Mouse (Mus musculus) kidney, adult 18-20 months (tissue): ENCODE measurements at regions not wholly inside any gene's neighbourhood (a gene's known extent, or its start where the extent isn't known, plus 50 kb on each side); places are given as distances from the start of the nearest gene placed in this dataset.

ENCODE experiments used
- DNase-seq: peaks from one replicate; pipeline ENCODE4 v3.0.0; 2021

DNA sequence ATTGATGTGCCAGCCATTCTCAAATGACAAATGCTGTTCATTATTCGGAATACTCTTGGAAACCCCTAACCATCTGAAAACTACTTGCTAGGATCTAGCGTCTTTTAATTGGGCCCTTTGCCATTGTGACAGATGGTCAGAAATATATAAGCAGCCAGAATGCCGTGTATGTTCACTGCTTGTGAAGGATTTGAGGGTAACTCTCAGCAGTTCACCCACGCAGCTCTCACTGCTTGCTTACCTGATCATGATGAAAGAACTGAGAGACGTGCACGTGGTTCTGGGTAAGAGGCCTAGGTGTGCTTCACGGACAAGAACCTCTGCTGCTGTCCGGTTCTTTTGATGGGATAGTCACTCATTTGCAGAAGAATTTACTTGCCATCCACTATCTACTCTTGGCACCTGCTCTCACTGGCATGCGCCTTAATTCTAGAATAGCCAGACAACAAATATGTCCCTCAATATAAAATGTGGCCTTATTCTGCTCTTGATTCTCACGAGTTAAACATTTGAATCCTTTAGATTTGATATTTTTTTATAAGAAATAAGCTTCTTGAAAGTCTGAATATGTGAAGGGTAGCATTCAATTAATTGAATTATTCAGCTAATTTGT is 328.1 kb downstream of the Ptprc start:
- DNase-seq: no peak

DNA sequence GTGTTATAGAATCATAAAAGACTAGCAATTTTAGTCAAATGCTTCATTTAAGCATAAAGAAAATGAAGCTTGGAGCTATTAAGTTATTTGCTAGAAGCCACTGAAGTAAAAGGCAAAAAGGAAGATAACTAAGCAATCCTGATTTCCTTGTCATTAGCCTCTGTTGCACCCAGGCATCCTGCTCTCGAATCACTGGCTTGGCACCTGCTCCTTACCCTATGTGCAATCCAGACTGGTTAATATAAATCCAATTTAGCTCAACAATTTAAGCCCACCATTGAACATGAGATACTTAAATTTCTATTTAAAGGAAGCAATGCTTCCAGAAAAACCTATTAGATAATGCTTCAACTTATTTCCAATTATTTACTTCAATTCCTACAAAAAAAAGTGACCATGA is 328.7 kb downstream of the Ptprc start:
- DNase-seq: no peak

DNA sequence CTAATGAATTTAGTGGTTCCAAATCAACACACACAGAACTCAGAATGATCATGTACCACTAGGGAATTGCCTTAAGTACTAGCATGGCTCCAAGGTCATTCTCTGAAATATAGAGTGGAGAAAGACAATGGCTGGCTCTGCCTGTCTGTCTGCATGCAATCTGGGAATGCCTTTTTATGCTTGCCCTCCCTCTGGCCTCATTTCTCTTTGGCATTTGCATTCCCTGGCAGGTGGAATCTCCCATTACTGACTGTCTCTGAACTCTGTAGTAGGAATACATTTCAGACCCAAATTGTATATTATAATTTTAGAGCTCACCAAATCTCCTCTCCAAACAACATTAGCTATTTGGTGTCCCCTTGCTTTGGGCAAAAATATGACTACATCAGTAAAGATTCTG is 335.0 kb downstream of the Ptprc start:
- DNase-seq: no peak

DNA sequence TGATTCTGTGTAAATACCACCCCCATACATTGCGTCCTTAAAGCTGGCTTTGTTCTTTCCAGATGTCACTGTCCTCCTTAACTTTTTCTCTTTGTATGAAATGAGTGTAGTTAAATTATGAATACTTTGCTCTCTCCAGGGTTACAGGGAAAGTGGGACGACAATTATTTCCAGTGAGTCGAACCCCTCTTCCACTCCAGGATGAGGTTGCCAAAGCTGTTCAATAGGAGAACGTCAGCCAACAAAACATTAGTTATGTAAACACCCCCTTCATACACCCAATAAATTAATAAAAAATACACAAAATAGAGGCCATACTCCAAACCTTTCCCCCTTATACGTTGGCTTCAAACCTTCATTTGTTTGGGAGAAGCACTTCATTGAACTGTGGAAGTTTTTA is 335.8 kb downstream of the Ptprc start:
- no peak for DNase-seq

DNA sequence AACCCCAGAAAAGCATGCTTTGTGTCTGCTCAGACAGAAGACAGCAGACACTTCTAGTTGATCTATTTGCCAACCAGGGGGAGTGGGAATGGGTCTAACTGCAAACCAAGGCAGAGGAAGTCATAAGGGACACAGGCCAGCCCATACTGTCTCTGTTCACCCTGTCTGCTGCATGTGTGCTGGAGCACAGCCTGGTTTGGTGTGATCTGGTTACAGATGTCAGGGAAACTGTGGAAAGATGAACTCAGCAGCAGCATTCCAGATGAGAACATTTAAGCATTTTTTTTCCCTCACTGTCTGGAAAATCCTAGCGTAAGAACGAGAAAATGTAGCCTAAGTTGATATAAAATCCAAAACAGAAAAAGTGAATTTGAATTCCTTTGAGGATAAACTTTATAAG is 336.2 kb downstream of the Ptprc start:
- DNase-seq: no peak

DNA sequence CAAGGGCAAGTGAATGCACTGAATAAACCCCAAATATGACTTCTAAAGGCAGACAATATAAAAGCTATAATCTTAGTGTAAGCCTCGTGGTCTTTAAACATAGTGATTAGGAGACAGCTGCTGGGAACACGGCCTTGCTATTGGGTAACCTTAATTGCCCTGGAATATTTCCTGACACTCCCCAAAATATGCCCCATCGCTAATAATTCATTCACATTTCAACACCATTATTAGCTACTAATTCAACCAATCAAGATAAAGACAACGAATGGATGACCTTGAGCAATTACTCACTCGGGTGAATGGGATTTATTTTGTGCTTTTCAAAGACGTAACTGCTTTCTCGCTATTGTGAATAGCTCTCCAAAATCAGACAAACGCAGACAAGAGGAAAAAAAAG is 337.2 kb downstream of the Ptprc start:
- DNase-seq: no peak

DNA sequence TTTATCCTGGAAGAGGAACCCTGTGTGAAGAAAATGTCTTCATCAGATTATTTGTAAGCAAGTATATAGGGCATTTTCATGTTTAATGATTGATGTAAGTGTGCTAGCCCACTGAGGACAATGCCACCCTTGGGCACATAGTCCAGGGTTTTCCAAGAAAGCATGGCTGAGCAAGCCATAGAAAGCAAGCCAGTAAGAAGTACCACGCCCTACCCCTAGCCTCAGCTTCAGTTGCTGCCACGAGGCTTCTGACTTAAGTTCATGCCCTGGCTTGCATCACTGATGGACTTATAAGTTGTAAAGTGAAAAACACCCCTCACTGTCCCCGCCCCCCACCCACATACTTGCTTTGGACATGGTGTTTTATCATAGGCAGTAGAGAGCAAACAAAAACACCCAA is 342.0 kb downstream of the Ptprc start:
- no peak for DNase-seq

DNA sequence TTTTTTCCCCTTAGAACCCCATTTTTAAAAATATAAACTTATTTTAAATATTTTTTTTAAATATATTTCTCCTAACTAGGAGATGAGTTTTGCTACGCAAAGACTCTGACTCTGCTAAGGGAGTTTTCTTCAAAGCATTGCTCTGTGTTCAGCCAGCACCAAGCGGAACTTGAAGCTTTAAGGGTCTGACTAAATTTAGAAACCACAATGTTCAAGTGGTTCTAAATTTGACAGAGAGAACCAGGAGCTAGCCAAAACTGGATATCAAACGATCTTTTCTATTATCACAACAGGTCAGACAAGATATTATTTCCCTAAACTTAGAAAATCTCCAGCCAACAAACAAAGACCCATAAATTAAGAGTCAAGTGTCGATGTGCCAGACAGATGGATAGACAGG is 344.2 kb downstream of the Ptprc start:
- no peak for DNase-seq

DNA sequence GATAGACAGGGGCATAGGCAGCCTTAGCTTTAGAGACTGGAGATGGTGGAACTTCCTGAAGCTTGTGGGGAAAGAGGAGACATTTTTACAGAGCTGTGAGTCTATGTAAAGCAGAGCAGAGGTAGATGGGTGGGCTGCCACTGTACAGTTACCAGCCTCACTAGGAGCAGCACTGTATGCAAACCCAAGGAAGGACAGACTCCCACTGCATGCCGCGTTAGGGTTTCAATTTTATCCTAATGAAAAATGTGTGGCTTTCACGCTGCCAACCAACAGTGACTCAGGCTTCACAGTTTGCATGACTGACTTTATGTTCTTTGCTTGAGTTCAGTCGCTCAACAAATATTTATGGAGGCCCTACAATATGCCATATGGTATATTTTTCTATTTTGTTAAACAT is 348.1 kb downstream of the Ptprc start:
- no peak for DNase-seq

DNA sequence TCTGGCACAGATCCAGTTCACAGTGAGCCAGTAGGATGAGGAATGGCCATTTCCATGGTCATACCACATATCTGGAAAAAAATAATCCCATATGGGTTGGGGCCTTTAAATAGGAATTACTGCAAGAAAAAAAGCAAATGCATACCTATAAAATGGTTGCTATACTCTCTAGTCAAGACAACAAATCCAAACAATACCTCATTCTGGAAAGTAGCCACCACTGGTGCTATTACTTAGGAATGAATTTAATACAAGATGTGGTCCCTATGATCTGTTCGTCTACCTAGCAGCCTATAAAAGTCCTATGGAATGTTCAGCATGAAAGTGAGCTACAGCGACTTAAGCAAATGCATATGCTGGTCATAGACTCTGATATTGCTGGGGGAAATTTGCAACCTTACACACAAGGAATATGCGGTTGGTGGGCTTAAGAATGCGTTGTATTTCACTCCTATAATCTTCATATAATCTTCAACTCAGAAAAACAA is 360.1 kb downstream of the Ptprc start:
- DNase-seq: no peak

DNA sequence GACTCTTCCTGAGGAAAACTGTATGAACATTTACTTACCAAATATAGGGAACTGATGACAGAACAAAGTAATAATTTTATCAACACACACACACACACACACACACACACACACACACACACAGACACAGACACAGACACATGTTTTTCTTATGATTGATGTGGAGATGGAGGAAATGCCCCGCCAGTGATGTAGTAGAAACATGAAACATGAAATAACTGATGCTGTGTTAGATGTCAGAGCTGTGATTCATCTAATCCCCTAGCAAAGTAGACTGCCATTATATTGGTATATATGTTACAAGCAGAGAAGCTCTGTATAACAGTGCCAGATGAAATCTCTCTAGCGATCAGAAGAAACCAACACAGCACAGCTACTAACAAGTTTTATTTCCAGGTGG is 361.0 kb downstream of the Ptprc start:
- DNase-seq: no peak

DNA sequence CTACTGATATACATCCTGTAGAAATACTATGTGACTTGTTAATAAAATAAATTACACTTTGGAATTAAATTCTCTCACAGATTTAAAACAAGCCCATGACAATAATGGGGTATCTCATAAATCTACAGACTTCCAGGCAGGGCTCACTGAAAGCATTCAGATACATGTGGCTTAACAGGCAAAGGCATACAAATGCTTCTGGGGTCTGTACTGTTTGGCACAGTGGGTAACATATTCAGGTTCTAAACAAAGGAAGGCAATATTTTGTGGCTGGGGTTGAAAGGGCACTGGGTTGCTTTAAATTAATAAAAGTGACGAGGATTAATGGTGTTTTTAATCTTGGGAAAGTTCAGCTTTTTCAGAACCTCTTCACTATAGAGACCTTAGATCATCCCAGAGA is 361.8 kb downstream of the Ptprc start:
- DNase-seq: no peak

DNA sequence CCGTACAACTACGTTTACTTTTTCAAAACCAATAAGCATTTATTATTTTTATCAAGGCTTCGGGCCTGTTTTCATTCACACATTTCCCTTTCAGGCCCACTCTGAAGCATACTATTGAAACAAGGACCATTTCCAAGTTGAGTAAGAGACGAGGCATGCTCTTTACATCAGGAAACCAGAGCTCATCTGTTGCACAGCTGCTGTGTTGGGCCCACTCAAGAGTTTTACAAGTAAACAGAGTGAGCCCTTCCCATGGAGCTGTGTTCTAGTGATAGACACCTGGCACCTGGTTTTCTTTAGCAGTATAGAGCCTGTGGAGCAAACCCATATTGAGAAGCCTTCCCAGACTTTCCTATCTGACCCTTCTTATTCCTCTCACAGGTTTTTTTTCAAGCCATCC is 363.5 kb downstream of the Ptprc start:
- no peak for DNase-seq

DNA sequence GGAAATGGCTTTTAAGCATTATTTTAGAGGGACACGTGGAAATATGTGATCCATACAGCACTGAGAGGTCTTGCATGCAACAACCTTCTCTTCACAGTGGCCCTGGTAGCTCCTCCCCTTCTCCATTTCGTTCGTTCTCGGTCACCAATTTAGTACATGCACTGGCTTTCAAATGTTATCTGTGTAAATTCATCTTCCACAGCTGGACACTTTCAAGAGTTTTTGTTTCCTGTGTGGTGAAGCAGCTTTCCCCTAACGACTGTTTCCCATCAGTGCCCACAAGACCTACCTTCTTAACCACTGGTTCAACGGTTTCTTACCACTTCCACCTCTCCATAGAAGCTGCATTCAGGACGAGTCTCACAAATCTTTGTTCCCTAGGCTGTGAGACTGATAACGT is 368.8 kb downstream of the Ptprc start:
- DNase-seq: no peak

DNA sequence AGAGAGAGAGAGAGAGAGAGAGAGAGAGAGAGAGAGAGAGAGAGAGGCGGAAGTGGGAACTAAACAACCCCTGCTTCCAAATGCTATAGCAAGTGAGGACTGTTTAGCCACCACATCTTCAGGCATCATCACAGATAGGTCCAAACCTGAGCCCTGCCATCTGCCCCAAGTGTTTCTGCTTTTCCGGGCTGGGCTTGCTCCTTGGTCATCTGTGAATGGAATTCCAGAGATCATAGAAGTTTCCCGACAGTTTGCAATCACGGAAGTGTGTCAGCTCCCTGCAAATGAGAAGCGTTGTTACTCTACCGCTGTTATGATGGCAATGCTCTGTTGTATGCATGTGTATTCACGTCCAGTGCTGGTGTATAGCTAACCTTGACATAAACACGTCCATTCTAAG is 369.3 kb downstream of the Ptprc start:
- DNase-seq: no peak

DNA sequence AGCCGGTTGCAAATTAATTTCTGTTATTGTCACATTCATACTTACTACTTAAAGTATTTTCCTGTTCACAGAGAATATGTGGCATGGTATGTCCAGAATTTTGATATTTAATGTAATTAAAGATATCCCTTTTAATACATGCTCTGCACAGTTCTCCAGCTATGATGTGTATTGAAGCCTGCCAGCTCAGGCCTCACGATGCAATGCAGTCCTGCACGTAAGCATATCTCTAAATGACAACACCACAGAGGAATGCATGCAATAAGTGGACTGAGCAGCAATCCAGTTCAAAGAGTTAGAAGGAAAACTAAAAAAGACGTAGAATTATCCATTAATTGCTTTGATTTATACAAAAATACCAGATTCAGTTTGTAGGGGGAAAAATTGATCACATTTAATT is 373.4 kb downstream of the Ptprc start:
- no peak for DNase-seq

DNA sequence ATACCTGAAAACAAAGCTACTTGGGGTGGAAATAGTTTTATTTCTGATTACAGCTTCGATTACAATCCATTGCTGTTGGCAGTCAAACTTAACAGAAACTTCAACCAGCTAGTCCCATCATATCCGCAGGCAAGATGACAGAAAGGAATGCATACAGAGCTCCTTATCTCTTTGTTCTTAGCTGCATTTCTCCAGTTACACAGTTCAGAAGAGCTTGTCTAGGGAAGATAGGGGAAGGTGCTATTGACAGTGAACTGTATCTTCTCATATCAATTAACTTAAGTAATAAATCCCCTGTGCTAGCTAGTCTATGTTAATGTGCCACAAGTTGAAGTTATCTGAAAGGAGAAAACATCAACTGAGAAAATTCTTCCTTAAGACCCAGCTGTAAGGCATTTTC is 374.8 kb downstream of the Ptprc start:
- no peak for DNase-seq

DNA sequence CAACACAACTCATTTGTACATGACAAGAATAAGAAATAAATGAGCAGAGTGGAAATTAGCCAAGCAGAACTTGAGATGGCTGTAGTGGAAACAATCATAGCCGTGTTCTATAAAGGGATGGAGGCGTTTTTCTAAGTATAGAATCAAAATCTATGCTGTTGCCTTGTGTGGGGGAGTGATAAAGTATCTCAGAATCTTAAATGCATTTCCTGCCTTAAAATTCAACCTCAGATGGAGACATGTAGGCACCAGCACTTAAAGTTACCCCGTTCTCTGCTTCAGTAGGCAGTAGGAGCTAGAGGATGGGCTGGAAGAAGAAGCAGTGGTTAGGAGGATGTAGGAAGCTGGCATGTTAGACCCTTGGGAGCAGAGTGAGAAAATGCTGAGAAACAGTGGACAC is 386.7 kb downstream of the Ptprc start:
- DNase-seq: no peak

DNA sequence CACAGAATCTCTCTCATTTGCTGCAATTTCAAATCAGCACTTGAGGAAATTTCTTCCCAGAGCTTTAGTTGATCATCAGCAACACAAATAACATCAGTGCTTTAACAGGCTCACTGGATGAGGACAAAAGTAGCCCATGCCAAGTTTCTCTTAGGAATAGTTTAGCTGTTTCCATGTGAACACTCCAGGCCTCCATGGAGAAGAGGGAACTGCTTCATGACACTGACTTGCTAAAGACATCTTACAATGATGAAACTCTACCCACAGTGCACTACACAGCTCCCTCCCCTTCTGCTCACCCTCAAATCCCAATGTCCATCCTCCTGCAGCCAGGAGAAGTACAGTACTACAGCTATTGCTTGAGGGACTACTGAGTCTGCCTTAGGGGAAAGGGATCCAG is 388.9 kb downstream of the Ptprc start:
- no peak for DNase-seq

DNA sequence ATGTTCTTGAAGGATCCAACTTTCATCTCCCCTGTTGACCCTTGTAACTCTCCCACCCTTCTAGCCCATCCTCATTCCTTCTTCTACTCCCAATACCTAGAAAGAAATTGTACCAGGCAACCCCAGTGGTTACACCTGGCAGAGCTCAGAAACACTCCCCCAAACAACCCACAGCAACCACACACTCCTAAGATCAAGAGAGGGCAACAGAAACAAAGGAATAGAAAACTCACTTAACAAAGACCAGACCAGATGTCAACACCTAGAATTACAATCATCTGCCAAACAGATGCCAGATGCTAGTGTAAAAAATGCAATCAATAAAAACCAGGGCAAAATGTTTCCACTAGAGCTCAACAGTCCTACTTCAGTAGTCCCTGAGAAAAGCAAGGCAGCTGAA is 400.9 kb downstream of the Ptprc start:
- DNase-seq: no peak

DNA sequence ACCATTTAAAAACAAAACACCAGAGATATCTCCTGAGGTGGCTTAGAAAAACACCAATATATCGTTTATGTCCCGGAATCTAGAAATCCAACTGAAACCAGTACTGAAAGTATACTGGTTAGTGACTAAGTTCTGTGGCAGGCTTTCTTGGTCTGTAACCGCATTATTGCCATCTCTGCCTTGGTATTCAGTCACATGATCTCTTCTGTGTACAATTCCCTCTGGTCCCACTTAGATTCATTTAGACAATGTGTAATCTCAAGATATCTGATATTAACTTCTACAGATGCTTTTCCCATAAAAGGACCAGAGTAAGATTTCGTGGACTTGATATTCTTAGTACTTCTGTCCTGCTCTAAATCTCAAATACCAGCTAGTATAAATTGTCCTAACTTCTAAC is 414.7 kb downstream of the Ptprc start:
- DNase-seq: no peak

DNA sequence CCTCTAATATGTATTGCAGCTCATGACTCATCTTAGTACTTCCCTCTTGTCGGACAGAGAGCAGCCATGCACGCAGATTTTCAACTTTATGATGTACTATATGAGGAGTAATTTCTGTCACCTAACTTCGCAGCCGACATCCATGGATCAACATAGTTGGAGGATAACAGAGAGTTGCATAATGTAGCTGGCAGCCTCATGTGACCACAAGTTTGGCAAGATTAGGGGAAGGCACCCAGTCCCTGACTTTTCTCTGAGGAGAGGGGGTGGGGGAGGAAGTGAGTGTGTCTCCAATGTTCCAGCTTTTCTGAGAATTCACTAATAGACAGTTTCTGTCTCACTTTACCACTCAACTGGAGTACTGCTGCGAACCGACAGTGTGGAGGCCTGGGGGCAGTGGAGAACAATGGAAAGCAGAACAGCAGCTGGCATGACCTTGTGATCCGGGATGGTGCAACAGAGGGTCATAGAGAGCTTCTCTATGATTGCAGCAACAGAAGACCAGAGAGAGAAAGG is 424.0 kb downstream of the Ptprc start:
- DNase-seq: no peak

DNA sequence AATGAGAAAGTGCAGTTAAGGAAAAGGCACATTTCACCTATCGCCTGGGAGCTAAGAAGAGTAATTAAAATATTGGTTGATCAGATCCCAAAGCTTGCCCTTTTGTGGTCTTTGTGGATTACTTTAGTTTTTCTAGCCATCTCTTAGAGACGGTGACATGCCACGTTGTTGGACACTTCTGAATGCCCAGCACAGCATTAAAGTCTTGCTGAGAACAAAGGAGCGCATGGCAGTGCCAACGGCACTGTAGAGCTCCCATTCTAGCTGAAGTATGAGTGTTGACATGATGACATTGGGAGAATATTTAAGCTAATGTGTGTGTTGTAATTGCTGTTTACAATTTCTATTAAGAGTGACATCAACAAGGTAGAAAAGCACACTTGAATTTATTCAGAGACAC is 424.6 kb downstream of the Ptprc start:
- DNase-seq: no peak

DNA sequence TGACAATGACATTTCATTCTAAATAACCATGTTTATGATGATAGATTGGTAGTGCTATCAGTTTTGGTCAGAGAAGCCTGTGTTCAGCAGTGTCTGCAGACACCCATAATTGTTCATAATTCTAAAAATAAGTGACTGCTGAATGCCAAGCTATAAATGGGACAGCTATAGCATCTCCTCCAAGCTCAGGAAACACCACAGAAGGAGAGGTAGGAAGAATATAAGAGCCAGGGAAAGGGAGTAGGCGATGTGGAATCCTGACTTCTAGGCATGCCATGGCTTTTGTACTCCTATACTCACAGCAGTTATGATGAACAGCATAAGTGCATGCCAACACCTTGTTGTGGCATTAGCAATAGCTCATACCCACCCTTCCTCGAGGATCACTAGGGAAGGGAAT is 429.4 kb downstream of the Ptprc start:
- no peak for DNase-seq

DNA sequence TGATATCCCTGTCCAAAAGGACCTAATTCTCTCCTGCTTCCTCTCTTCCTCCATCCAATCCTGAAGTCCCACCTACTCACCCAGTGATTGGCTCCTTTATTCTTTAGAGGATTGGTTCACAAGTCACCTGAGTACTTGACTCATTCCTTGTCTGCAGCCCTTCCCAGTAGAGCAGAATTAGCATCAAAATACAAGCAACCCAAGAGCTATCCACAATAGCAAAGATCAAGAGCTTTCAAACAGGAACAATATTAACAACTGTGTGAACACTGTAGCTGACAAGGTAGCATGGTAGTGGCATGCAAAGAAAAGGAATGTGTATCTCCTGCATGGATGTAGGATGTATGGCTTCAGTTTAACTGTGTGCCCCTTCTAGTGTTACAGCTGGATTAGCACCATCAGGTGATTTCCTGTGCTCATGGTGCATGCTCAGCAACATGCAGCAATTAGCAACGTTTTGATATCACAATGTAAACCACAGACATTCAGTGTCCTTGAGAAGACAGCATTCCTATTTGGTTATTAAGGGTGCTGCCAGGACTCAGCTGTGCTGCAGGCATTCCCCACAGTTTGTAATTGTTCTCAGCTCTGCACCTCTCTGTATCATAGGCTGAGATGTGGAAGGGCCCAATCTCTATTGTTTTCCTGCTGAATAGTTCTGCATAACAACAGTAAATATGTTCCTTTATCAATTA is 437.2 kb downstream of the Ptprc start:
- no peak for DNase-seq
